ENCODE assay signal across 12 mouse cellular contexts in genomic region chr10:76643999-76644398, GRCm38 (mm10). TPM values are rescaled to one million over a fixed set of nuclear protein-coding genes. Genes with fewer than 3 reads are reported as not detected.
DNase-seq lines count a peak whose midpoint lies in the region; ATAC-seq lines count a peak whose summit lies in the region.
"Had no signal": no experiment of that assay in that cellular context is flagged by ENCODE, and none has a peak within 500 bp of the region (broad histone marks: within the 10 kb centered on the region; RNA-seq: fewer than 3 reads in every experiment).

No protein-coding gene starts in this region.

- H3K4me2 ChIP-seq in stomach, embryonic 14.5 days (replicated peaks; ENCODE audit: low read depth, low read length), result no peak overlapping the region
- H3K4me2 ChIP-seq: midbrain, embryonic 15.5 days had no signal

- H3K4me1 ChIP-seq in stomach, embryonic 14.5 days (ENCODE audit: control insufficient read depth, insufficient read depth, low read length), result peaks cover 11% of the 10 kb centered on the region; the same call in 1 of the 2 replicates
- H3K4me1 ChIP-seq: midbrain, embryonic 15.5 days had no signal

- no peak overlapping the region for H3K9ac ChIP-seq in stomach, embryonic 14.5 days (replicated peaks; ENCODE audit: low read depth, low read length)
- H3K9ac ChIP-seq: midbrain, embryonic 15.5 days had no signal

- intact Hi-C loops in gastrocnemius, postnatal 36 days (cut with DNase I), result no loop called here

- no peaks in the 10 kb centered on the region for H3K36me3 ChIP-seq in stomach, embryonic 14.5 days (ENCODE audit: control insufficient read depth, insufficient read depth, low read length)
- H3K36me3 ChIP-seq: midbrain, embryonic 15.5 days had no signal

- DNase-seq in spleen, postnatal 4 days (ENCODE audit: low spot score in 2 of 2), result peak; percentile 7 to 45
- DNase-seq in spleen, postnatal 36 days (ENCODE audit: low spot score in 2 of 2), result no peak
- DNase-seq in gastrocnemius, postnatal 36 days, result peak; percentile 64 to 71
- peak; percentile 61 for DNase-seq in kidney, postnatal 14 days
- DNase-seq in thymus, postnatal 0 days (ENCODE audit: low spot score), result no peak
- no peak for DNase-seq in layer of hippocampus, postnatal 14 days (ENCODE audit: low spot score in 2 of 2)
- DNase-seq in c-Kit-positive CD71-positive TER-119-positive erythroid progenitor cells, embryonic 14.5 days (ENCODE audit: low spot score), result no peak
- DNase-seq: cerebellum, adult 11-12 months had no signal

- ATAC-seq in stomach, embryonic 14.5 days (ENCODE audit: insufficient number of reproducible peaks, insufficient read depth, low FRiP score, low read depth), result peak; percentile 39; the same call in 1 of the 2 replicates
- ATAC-seq: forebrain, embryonic 16.5 days; midbrain, embryonic 15.5 days had no signal

- H3K9me3 ChIP-seq in stomach, embryonic 14.5 days (ENCODE audit: control insufficient read depth, low read depth, low read length), result no peaks in the 10 kb centered on the region
- H3K9me3 ChIP-seq: midbrain, embryonic 15.5 days had no signal

- peak overlapping the region; percentile 96 for H3K27ac ChIP-seq in stomach, embryonic 14.5 days (ENCODE audit: low read length)
- H3K27ac ChIP-seq: midbrain, embryonic 15.5 days had no signal

- 64% methylated on average over 4 of the region's 4 CpGs for WGBS in stomach, embryonic 14.5 days

- H3K4me3 ChIP-seq in stomach, embryonic 14.5 days (ENCODE audit: low read depth, low read length), result no peak overlapping the region
- H3K4me3 ChIP-seq: midbrain, embryonic 15.5 days had no signal

- no peaks in the 10 kb centered on the region for H3K27me3 ChIP-seq in stomach, embryonic 14.5 days (ENCODE audit: control insufficient read depth, insufficient read depth, low read length)
- H3K27me3 ChIP-seq: midbrain, embryonic 15.5 days had no signal

RNA-seq across cellular contexts. Expression of gene Col6a2, which starts 20.6 kb away (rescaled TPM):
- total RNA-seq in gastrocnemius, postnatal 36 days (2021), result 10 to 100 TPM; 69.4 to 92.0 TPM
- 148 and 176 TPM in 2 replicates for polyA plus RNA-seq in stomach, embryonic 14.5 days (2014; fragmentation: Nextera tagmentation; extraction: Ambion mirVana)
- polyA plus RNA-seq in thymus, postnatal 0 days (2015; fragmentation: Nextera tagmentation; extraction: Ambion mirVana), result 21.6 and 24.7 TPM in 2 replicates
- 10 to 100 TPM in 1 of 2 experiments, 1 to 10 TPM in 1; 9.7 to 12.0 TPM for total RNA-seq in layer of hippocampus, postnatal 14 days (2021)
- total RNA-seq: CH12.LX had no signal

Comparison
In these comparisons a context has a peak if more than half of its experiments do, and no peak if none do; other contexts are left out.
1. DNase-seq: peak in spleen, postnatal 4 days (2 of 2), gastrocnemius, postnatal 36 days (2 of 2) and kidney, postnatal 14 days (single experiment); none in spleen, postnatal 36 days (0 of 2), thymus, postnatal 0 days (single experiment), layer of hippocampus, postnatal 14 days (0 of 2) and c-Kit-positive CD71-positive TER-119-positive erythroid progenitor cells, embryonic 14.5 days (single experiment).
2. RNA of gene Col6a2, which starts 20.6 kb away (total RNA-seq): 69.4 to 92.0 TPM in gastrocnemius, postnatal 36 days; 9.7 to 12.0 TPM in layer of hippocampus, postnatal 14 days; every median in the first group is over 4 times any median in the second.